Comparison of ENCODE assay signal across 18 mouse cellular contexts in the genomic region with DNA sequence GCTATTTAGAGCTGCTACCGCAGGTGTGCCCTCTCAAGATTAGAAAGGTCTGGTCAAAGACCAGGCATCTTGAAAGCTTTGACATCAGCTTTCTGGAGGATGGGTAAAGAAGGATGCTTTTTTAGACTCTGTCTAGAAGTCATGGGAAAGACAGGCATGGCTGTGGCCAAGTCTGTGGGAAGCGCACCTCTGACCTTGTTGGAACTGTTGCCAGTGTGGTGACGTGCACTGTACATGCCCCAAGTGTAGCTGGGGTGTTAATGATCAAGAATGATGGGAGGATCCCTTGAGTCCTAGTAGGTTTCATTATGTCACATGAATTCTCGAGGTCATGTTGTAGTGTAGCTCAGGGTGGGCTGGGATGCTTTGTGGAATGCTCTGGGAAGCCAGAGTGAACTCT.
DNase-seq lines count a peak whose midpoint lies in the region; ATAC-seq and TF ChIP-seq lines count a peak whose summit lies in the region.
"Had no signal": no experiment of that assay in that cellular context is flagged by ENCODE, and none has a peak within 500 bp of the region (broad histone marks: within the 10 kb centered on the region; RNA-seq: fewer than 3 reads in every experiment).

No protein-coding gene starts in this region.

- no peak for TF ChIP-seq CTCF in thymus, adult 2 months (IDR thresholded peaks at IDR 0.05; ENCODE audit: borderline replicate concordance, control insufficient read depth, extremely low read depth, insufficient read depth, low read length, poor library complexity)

- no peak for DNase-seq in heart, postnatal 4 days
- peak; percentile 53 for DNase-seq in kidney, adult 9 months
- no peak for DNase-seq in thymus, adult 2 months
- DNase-seq in thymus, postnatal 0 days (ENCODE audit: low spot score), result no peak
- DNase-seq: adrenal gland, adult 8-10 months; cerebellum, adult 9-10 months; embryo, embryonic 11 days; gastrocnemius, postnatal 36 days; layer of hippocampus, postnatal 36 days; right cerebral cortex, postnatal 14 days; thymus, postnatal 14 days had no signal

- H3K4me1 ChIP-seq in heart, embryonic 11.5 days (ENCODE audit: control insufficient read depth, insufficient read depth, low read length), result peaks cover 24% of the 10 kb centered on the region
- peaks cover 25% of the 10 kb centered on the region for H3K4me1 ChIP-seq in kidney, embryonic 14.5 days (ENCODE audit: control insufficient read depth, insufficient read depth, low read length)
- peaks cover 41% of the 10 kb centered on the region for H3K4me1 ChIP-seq in midbrain, embryonic 12.5 days
- H3K4me1 ChIP-seq in midbrain, embryonic 13.5 days (replicated peaks), result peaks cover 35% of the 10 kb centered on the region
- H3K4me1 ChIP-seq in thymus, adult 2 months (replicated peaks; ENCODE audit: control insufficient read depth, insufficient read depth, low read length), result no peaks in the 10 kb centered on the region

- no peak overlapping the region for H3K4me3 ChIP-seq in heart, embryonic 11.5 days (ENCODE audit: low read depth, low read length)
- no peak overlapping the region for H3K4me3 ChIP-seq in kidney, embryonic 14.5 days (ENCODE audit: low read length)
- no peak overlapping the region for H3K4me3 ChIP-seq in midbrain, embryonic 12.5 days
- H3K4me3 ChIP-seq in midbrain, embryonic 13.5 days (replicated peaks), result no peak overlapping the region
- no peak overlapping the region for H3K4me3 ChIP-seq in thymus, adult 2 months (ENCODE audit: control insufficient read depth, insufficient read depth, low read length)
- H3K4me3 ChIP-seq: limb, embryonic 15.5 days had no signal

- TF ChIP-seq POLR2A in thymus, adult 2 months (IDR thresholded peaks at IDR 0.05; ENCODE audit: control insufficient read depth, extremely low read depth, insufficient read depth, low read length, poor library complexity), result no peak

- no peak overlapping the region for H3K4me2 ChIP-seq in heart, embryonic 11.5 days
- no peak overlapping the region for H3K4me2 ChIP-seq in kidney, embryonic 14.5 days (replicated peaks; ENCODE audit: low read depth, low read length)
- no peak overlapping the region for H3K4me2 ChIP-seq in midbrain, embryonic 12.5 days (replicated peaks)
- H3K4me2 ChIP-seq in midbrain, embryonic 13.5 days (replicated peaks), result no peak overlapping the region
- H3K4me2 ChIP-seq: hindbrain, embryonic 14.5 days; limb, embryonic 15.5 days; midbrain, embryonic 11.5 days had no signal

- peaks cover 35% of the 10 kb centered on the region for H3K36me3 ChIP-seq in heart, embryonic 11.5 days (ENCODE audit: control insufficient read depth, insufficient read depth, low read length)
- H3K36me3 ChIP-seq in kidney, embryonic 14.5 days (ENCODE audit: control insufficient read depth, insufficient read depth, low read length), result no peaks in the 10 kb centered on the region
- H3K36me3 ChIP-seq in midbrain, embryonic 12.5 days, result no peaks in the 10 kb centered on the region
- no peaks in the 10 kb centered on the region for H3K36me3 ChIP-seq in midbrain, embryonic 13.5 days
- H3K36me3 ChIP-seq in thymus, adult 2 months (ENCODE audit: control insufficient read depth, insufficient read depth, low read length), result no peaks in the 10 kb centered on the region
- H3K36me3 ChIP-seq: limb, embryonic 15.5 days had no signal

- H3K27ac ChIP-seq in heart, embryonic 11.5 days (ENCODE audit: low read depth, low read length), result peak overlapping the region; percentile 80
- no peak overlapping the region for H3K27ac ChIP-seq in kidney, embryonic 14.5 days (ENCODE audit: low read depth, low read length)
- H3K27ac ChIP-seq in midbrain, embryonic 12.5 days (replicated peaks), result 0 out of 2 replicates have a peak overlapping the region, but pooled peaks have one; percentile 25
- H3K27ac ChIP-seq in midbrain, embryonic 13.5 days, result no peak overlapping the region
- H3K27ac ChIP-seq in thymus, adult 2 months (ENCODE audit: control insufficient read depth, insufficient read depth, low read length), result no peak overlapping the region
- H3K27ac ChIP-seq: hindbrain, embryonic 14.5 days; limb, embryonic 15.5 days had no signal

- no peaks in the 10 kb centered on the region for H3K9me3 ChIP-seq in heart, embryonic 11.5 days (replicated peaks; ENCODE audit: control insufficient read depth, low read length)
- no peaks in the 10 kb centered on the region for H3K9me3 ChIP-seq in kidney, embryonic 14.5 days (ENCODE audit: control insufficient read depth, low read length)
- H3K9me3 ChIP-seq in midbrain, embryonic 12.5 days, result no peaks in the 10 kb centered on the region
- no peaks in the 10 kb centered on the region for H3K9me3 ChIP-seq in midbrain, embryonic 13.5 days
- H3K9me3 ChIP-seq: limb, embryonic 15.5 days had no signal

- no peak overlapping the region for H3K9ac ChIP-seq in heart, embryonic 11.5 days (ENCODE audit: low read depth, low read length)
- no peak overlapping the region for H3K9ac ChIP-seq in kidney, embryonic 14.5 days (ENCODE audit: low read depth, low read length)
- H3K9ac ChIP-seq in midbrain, embryonic 12.5 days (replicated peaks), result no peak overlapping the region
- no peak overlapping the region for H3K9ac ChIP-seq in midbrain, embryonic 13.5 days (replicated peaks)
- H3K9ac ChIP-seq: hindbrain, embryonic 14.5 days; limb, embryonic 15.5 days had no signal

- H3K27me3 ChIP-seq in heart, embryonic 11.5 days (ENCODE audit: control insufficient read depth, insufficient read depth, low read length), result no peaks in the 10 kb centered on the region
- H3K27me3 ChIP-seq in kidney, embryonic 14.5 days (ENCODE audit: control insufficient read depth, insufficient read depth, low read length), result no peaks in the 10 kb centered on the region
- no peaks in the 10 kb centered on the region for H3K27me3 ChIP-seq in midbrain, embryonic 12.5 days
- no peaks in the 10 kb centered on the region for H3K27me3 ChIP-seq in midbrain, embryonic 13.5 days
- no peaks in the 10 kb centered on the region for H3K27me3 ChIP-seq in thymus, adult 2 months (ENCODE audit: control insufficient read depth, insufficient read depth, low read length)
- H3K27me3 ChIP-seq: limb, embryonic 15.5 days had no signal

- WGBS in heart, embryonic 11.5 days (ENCODE audit: insufficient replicate concordance), result 75% methylated on average over 4 of the region's 4 CpGs
- 72% methylated on average over 4 of the region's 4 CpGs for WGBS in kidney, embryonic 14.5 days
- 83% methylated on average over 4 of the region's 4 CpGs for WGBS in midbrain, embryonic 12.5 days
- 87% methylated on average over 4 of the region's 4 CpGs for WGBS in midbrain, embryonic 13.5 days
- 89% methylated on average over 4 of the region's 4 CpGs for WGBS in thymus, adult 2 months

- no peak for ATAC-seq in heart, embryonic 11.5 days (replicated peaks; ENCODE audit: insufficient number of reproducible peaks, low FRiP score, low TSS enrichment)
- no peak for ATAC-seq in kidney, embryonic 14.5 days (ENCODE audit: low FRiP score, low TSS enrichment)
- no peak for ATAC-seq in midbrain, embryonic 12.5 days (ENCODE audit: low FRiP score, low read depth)
- no peak for ATAC-seq in midbrain, embryonic 13.5 days

Comparison
In these comparisons a context has a peak if more than half of its experiments do, and no peak if none do; other contexts are left out.
1. H3K27ac ChIP-seq: peak in heart, embryonic 11.5 days (single experiment) and midbrain, embryonic 12.5 days (single experiment); none in kidney, embryonic 14.5 days (single experiment), midbrain, embryonic 13.5 days (single experiment) and thymus, adult 2 months (single experiment).